In the genomic region with DNA sequence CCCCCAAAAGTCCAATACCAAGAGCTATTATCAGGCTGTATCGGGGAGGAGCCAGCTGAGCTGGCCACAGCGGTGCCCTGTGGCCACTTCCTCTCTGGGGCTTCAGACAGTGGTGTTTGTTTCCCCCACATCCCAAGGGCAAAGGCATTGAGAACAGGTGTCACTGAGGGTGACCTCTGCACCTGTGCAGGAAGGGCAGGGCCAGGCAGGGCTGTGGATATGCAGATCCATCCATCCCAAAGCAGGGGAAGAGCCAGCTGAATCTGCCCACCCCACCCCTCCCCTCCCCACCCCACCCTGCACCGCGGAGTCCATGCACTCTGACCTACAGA, we compare ENCODE assay signal across 9 mouse cellular contexts. TPM values are rescaled to one million over a fixed set of nuclear protein-coding genes. Genes with fewer than 3 reads are reported as not detected.
DNase-seq lines count a peak whose midpoint lies in the region; ATAC-seq lines count a peak whose summit lies in the region.
"Had no signal": no experiment of that assay in that cellular context is flagged by ENCODE, and none has a peak within 500 bp of the region (broad histone marks: within the 10 kb centered on the region; RNA-seq: fewer than 3 reads in every experiment).

No protein-coding gene starts in this region.

- intact Hi-C loops in left cerebral cortex, postnatal 4 days (cut with DNase I) = no loop called here

- H3K4me2 ChIP-seq in hindbrain, embryonic 14.5 days (replicated peaks) = no peak overlapping the region
- peak overlapping the region; percentile 29; the same call in 1 of the 2 replicates for H3K4me2 ChIP-seq in liver, embryonic 11.5 days
- H3K4me2 ChIP-seq: embryonic facial prominence, embryonic 13.5 days had no signal

- H3K27ac ChIP-seq in hindbrain, embryonic 10.5 days = peak overlapping the region; percentile 57
- H3K27ac ChIP-seq in hindbrain, embryonic 14.5 days = no peak overlapping the region
- peak overlapping the region; percentile 82 for H3K27ac ChIP-seq in liver, embryonic 11.5 days (ENCODE audit: low read depth, low read length)

- H3K27me3 ChIP-seq in hindbrain, embryonic 10.5 days (ENCODE audit: insufficient read depth, poor library complexity, severe bottlenecking) = no peaks in the 10 kb centered on the region
- no peaks in the 10 kb centered on the region for H3K27me3 ChIP-seq in hindbrain, embryonic 14.5 days (ENCODE audit: control insufficient read depth, insufficient read depth, low read length)
- no peaks in the 10 kb centered on the region for H3K27me3 ChIP-seq in liver, embryonic 11.5 days (replicated peaks; ENCODE audit: control insufficient read depth, insufficient read depth, low read length)
- H3K27me3 ChIP-seq: embryonic facial prominence, embryonic 13.5 days had no signal

- WGBS in hindbrain, embryonic 10.5 days = 51% methylated on average over 4 of the region's 4 CpGs
- WGBS in hindbrain, embryonic 14.5 days = 51% methylated on average over 4 of the region's 4 CpGs
- WGBS in liver, embryonic 11.5 days = 36% methylated on average over 4 of the region's 4 CpGs

- ATAC-seq in hindbrain, embryonic 14.5 days (ENCODE audit: low FRiP score) = no peak
- ATAC-seq in liver, embryonic 11.5 days (replicated peaks; ENCODE audit: low FRiP score) = peak; percentile 27; the same call in 1 of the 2 replicates

- no peak for DNase-seq in hindbrain, embryonic 10.5 days (ENCODE audit: low spot score)
- DNase-seq in hindbrain, embryonic 14.5 days (ENCODE audit: low spot score) = no peak
- DNase-seq in 416B (ENCODE audit: low read depth) = peak; percentile 87
- peak; percentile 83 for DNase-seq in ZHBTc4 (ENCODE audit: low read depth, low spot score)
- DNase-seq in liver, embryonic 11.5 days (ENCODE audit: low spot score) = no peak
- no peak for DNase-seq in left cerebral cortex, adult 8-10 months (ENCODE audit: low spot score in 2 of 2)
- DNase-seq in left cerebral cortex, postnatal 4 days = no peak
- no peak for DNase-seq in adipocyte (ENCODE audit: low spot score)

- no peak overlapping the region for H3K9ac ChIP-seq in hindbrain, embryonic 14.5 days
- H3K9ac ChIP-seq in liver, embryonic 11.5 days (ENCODE audit: low read depth, low read length) = no peak overlapping the region
- H3K9ac ChIP-seq: embryonic facial prominence, embryonic 13.5 days had no signal

- peaks cover 54% of the 10 kb centered on the region for H3K4me1 ChIP-seq in hindbrain, embryonic 10.5 days (replicated peaks)
- peaks cover 30% of the 10 kb centered on the region for H3K4me1 ChIP-seq in hindbrain, embryonic 14.5 days (replicated peaks; ENCODE audit: control insufficient read depth, insufficient read depth, low read length)
- H3K4me1 ChIP-seq in liver, embryonic 11.5 days (replicated peaks; ENCODE audit: control insufficient read depth, insufficient read depth, low read length) = peaks cover 41% of the 10 kb centered on the region

- peaks cover 44% of the 10 kb centered on the region for H3K36me3 ChIP-seq in hindbrain, embryonic 10.5 days
- peaks cover 14% of the 10 kb centered on the region for H3K36me3 ChIP-seq in hindbrain, embryonic 14.5 days (replicated peaks; ENCODE audit: control insufficient read depth, insufficient read depth)
- H3K36me3 ChIP-seq in liver, embryonic 11.5 days (ENCODE audit: control insufficient read depth, insufficient read depth, low read length) = peaks cover 9% of the 10 kb centered on the region; the same call in 1 of the 2 replicates

- 0 out of 2 replicates have a peak, but pooled peaks cover 5% of the 10 kb centered on the region for H3K9me3 ChIP-seq in hindbrain, embryonic 10.5 days
- no peaks in the 10 kb centered on the region; the same call in 1 of the 2 replicates for H3K9me3 ChIP-seq in hindbrain, embryonic 14.5 days (ENCODE audit: control insufficient read depth, low read length)
- H3K9me3 ChIP-seq in liver, embryonic 11.5 days (ENCODE audit: control insufficient read depth, low read length) = no peaks in the 10 kb centered on the region
- H3K9me3 ChIP-seq: embryonic facial prominence, embryonic 13.5 days had no signal

- no peak overlapping the region for H3K4me3 ChIP-seq in hindbrain, embryonic 10.5 days
- H3K4me3 ChIP-seq in hindbrain, embryonic 14.5 days (replicated peaks; ENCODE audit: low read length) = no peak overlapping the region
- H3K4me3 ChIP-seq in liver, embryonic 11.5 days (ENCODE audit: low read depth, low read length) = no peak overlapping the region
- H3K4me3 ChIP-seq: embryonic facial prominence, embryonic 13.5 days had no signal

RNA-seq across cellular contexts. Expression of a gene that starts 59.1 kb away (rescaled TPM):
- polyA plus RNA-seq in hindbrain, embryonic 10.5 days (2016; fragmentation: Nextera tagmentation; extraction: Ambion mirVana) = 9.3 and 10.1 TPM in 2 replicates
- 15.1 and 15.6 TPM in 2 replicates for polyA plus RNA-seq in hindbrain, embryonic 14.5 days (2014; fragmentation: Nextera tagmentation; extraction: Ambion mirVana)
- 8.2 and 9.8 TPM in 2 replicates for polyA plus RNA-seq in liver, embryonic 11.5 days (2014; fragmentation: Nextera tagmentation; extraction: Ambion mirVana)
- 100 to 1,000 TPM; 118 to 126 (median 121) TPM for total RNA-seq in left cerebral cortex, adult 8-10 months (2022)
- total RNA-seq in left cerebral cortex, postnatal 4 days (2021) = 100 to 1,000 TPM; 117 to 121 TPM

Comparison
In these comparisons a context has a peak if more than half of its experiments do, and no peak if none do; other contexts are left out.
1. DNase-seq: peak in 416B (single experiment) and ZHBTc4 (single experiment); none in hindbrain, embryonic 10.5 days (single experiment), hindbrain, embryonic 14.5 days (single experiment), liver, embryonic 11.5 days (single experiment), left cerebral cortex, adult 8-10 months (0 of 2), left cerebral cortex, postnatal 4 days (single experiment) and adipocyte (single experiment).